Mouse (Mus musculus): ENCODE data around the gene Pom121l2. TPM values are rescaled to one million over a fixed set of nuclear protein-coding genes. Genes with fewer than 3 reads are reported as not detected.

Gene Pom121l2
- total RNA-seq, 1 experiment from 2014 or later, result not detected

DNA sequence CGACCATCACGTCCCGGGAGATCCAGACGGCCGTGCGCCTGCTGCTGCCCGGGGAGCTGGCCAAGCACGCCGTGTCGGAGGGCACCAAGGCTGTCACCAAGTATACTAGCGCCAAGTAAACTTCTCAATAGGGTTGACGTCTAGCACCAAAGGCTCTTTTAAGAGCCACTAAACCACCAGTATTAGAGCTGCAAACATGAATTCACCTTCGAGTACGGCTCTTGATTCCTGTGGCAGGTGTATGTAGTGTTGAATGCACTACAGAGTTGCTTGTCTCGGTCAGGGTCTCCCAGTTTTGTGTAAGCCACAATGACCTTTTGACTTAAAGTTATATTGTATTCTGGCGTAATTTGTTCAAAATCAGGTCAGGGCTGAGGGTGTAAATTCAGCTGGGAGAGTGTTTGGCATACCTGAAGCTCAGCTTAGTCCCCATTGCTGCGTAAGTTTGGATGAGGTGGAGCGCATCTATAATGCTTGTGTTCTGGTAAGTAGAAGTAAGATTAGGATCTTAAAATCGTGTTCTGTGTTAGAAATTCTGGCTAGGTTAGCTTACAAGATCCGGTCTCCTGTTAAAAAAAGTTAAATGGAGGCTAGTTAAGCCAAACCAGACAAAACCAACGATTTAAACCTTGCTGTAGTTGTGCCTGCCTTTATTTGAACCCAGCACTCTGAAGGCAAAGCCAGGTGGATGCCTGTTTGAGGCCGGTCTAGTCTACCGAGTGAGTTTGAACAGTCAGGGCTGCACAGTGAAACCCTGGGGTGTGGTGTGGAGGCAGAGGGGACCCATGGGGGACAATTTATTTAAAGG lies 55.4 kb downstream of the Pom121l2 start:
- no peak for ATAC-seq (replicated peaks; ENCODE audit: insufficient number of reproducible peaks, low FRiP score, low TSS enrichment, poor library complexity, severe bottlenecking)

DNA sequence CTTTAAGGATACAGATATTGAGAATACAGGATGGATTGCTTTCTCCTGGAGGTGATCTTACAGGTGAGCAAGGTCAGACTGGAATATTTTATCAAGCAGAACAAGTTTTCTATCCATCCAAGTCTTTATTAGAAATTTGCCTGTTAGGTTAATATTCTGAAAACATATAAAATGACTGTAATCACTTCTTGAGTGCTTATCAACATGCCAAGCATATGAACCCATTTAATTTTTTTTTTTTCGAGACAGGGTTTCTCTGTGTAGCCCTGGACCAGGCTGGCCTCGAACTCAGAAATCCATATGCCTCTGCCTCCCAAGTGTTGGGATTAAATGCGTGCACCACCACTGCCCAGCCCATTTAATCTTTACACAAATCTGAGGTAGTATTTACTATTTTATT lies 56.0 kb downstream of the Pom121l2 start:
- ATAC-seq (replicated peaks; ENCODE audit: insufficient number of reproducible peaks, low FRiP score, low TSS enrichment, poor library complexity, severe bottlenecking), result no peak

DNA sequence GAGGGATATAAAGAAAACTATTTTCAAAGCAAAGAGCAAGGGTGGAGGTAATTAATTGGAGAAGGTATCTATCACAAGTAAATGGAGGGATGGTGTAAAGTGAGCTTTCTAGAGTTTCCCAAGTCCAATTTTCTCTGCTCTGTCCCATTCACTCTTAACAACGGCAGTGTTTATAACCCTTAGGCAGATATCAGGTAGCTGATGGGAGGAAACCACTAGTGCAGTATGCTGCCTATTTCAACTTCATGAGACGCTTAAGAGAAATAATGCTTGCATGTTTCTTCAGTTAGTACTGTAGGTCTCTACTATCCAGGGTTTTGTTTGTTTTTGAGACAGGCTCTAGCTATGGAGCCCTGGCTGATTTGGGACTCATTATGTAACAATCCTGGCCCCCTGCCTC lies 56.4 kb downstream of the Pom121l2 start:
- no peak for ATAC-seq (replicated peaks; ENCODE audit: insufficient number of reproducible peaks, low FRiP score, low TSS enrichment, poor library complexity, severe bottlenecking)

Other genes with a start within 250 kb of the Pom121l2 start
- 8.3 to 34.5 TPM (median 21.9 TPM) in 3 replicates for gene Hist1h4j, start 246.1 kb upstream of the Pom121l2 start, total RNA-seq (2017)
- 57.7 to 141 TPM (median 135 TPM) in 3 replicates for gene Hist1h4k, start 230.7 kb upstream of the Pom121l2 start, total RNA-seq (2017)
- 46.9 to 83.1 TPM (median 55.4 TPM) in 3 replicates for gene Hist1h2ak, start 227.4 kb upstream of the Pom121l2 start, total RNA-seq (2017)
- gene Hist1h2bn, start 227.1 kb upstream of the Pom121l2 start, total RNA-seq (2017), result 54.5 to 81.8 TPM (median 76.8 TPM) in 3 replicates
- 74.2 to 131 TPM (median 93.8 TPM) in 3 replicates for gene Hist1h1b, start 200.6 kb upstream of the Pom121l2 start, total RNA-seq (2017)
- gene Hist1h3i, start 197.8 kb upstream of the Pom121l2 start, total RNA-seq (2017), result 8.6 to 11.4 TPM in 2 of 3 replicates, not detected in the other
- 15.0 to 50.0 TPM (median 36.2 TPM) in 3 replicates for gene Hist1h2an, start 194.0 kb upstream of the Pom121l2 start, total RNA-seq (2017)
- gene Hist1h2bp, start 193.7 kb upstream of the Pom121l2 start, total RNA-seq (2017), result 5.2 to 12.6 TPM (median 8.0 TPM) in 3 replicates
- gene Hist1h2bq, start 171.0 kb upstream of the Pom121l2 start, total RNA-seq (2017), result 1.1 to 64.9 TPM (median 28.6 TPM) in 3 replicates
- 114 TPM in 1 of 3 replicates, not detected in the others for gene Hist1h2ao, start 170.7 kb upstream of the Pom121l2 start, total RNA-seq (2017)
- 43.0 to 386 TPM (median 131 TPM) in 3 replicates for gene Hist1h4m, start 169.4 kb upstream of the Pom121l2 start, total RNA-seq (2017)
- gene Hist1h4n, start 149.0 kb upstream of the Pom121l2 start, total RNA-seq (2017), result 19.1 to 188 TPM (median 85.7 TPM) in 3 replicates
- 9.0 to 155 TPM (median 73.9 TPM) in 3 replicates for gene Hist1h2ap, start 147.7 kb upstream of the Pom121l2 start, total RNA-seq (2017)
- gene Hist1h2br, start 147.5 kb upstream of the Pom121l2 start, total RNA-seq (2017), result 18.5 to 55.6 TPM (median 45.1 TPM) in 3 replicates
- 2.1 to 2.6 TPM in 2 of 3 replicates, not detected in the other for gene Zfp184, start 36.1 kb upstream of the Pom121l2 start, total RNA-seq (2017)
- 0.10 to 0.64 TPM in 2 of 3 replicates, not detected in the other for gene Prss16, start 28.5 kb downstream of the Pom121l2 start, total RNA-seq (2017)
- 11.3 to 37.5 TPM in 2 of 3 replicates, not detected in the other for gene Hist1h2ah, start 54.4 kb downstream of the Pom121l2 start, total RNA-seq (2017)
- 6.8 to 12.3 TPM (median 11.3 TPM) in 3 replicates for gene Hist1h2bk, start 54.7 kb downstream of the Pom121l2 start, total RNA-seq (2017)
- gene Hist1h4i, start 60.2 kb downstream of the Pom121l2 start, total RNA-seq (2017), result 13.3 to 29.5 TPM (median 23.6 TPM) in 3 replicates
- 17.4 to 59.7 TPM in 2 of 3 replicates, not detected in the other for gene Hist1h2ag, start 61.8 kb downstream of the Pom121l2 start, total RNA-seq (2017)
- 7.1 to 19.9 TPM in 2 of 3 replicates, not detected in the other for gene Hist1h2bj, start 62.0 kb downstream of the Pom121l2 start, total RNA-seq (2017)
- not detected in 3 replicates for gene Vmn1r188, start 103.2 kb downstream of the Pom121l2 start, total RNA-seq (2017)
- not detected in 3 replicates for gene Vmn1r189, start 124.6 kb downstream of the Pom121l2 start, total RNA-seq (2017)
- not detected in 3 replicates for gene Vmn1r191, start 202.8 kb downstream of the Pom121l2 start, total RNA-seq (2017)
- not detected in 3 replicates for gene Vmn1r192, start 209.9 kb downstream of the Pom121l2 start, total RNA-seq (2017)
- not detected in 3 replicates for gene Vmn1r193, start 242.0 kb downstream of the Pom121l2 start, total RNA-seq (2017)

Data from monocyte, adult 5-6 weeks (primary cell).